Mouse (Mus musculus): ENCODE results near the gene Gatad2b. TPM values are rescaled to one million over a fixed set of nuclear protein-coding genes. Genes with fewer than 3 reads are reported as not detected.

The Gatad2b gene
- total and polyA plus RNA-seq, 2 experiments from 2014 or later: 12.6 to 34.1 TPM

GRCm38 (mm10) chr3:90263121-90263771 lies 29.7 kb upstream of the Gatad2b start:
- no peak overlapping the region for H3K4me2 ChIP-seq (ENCODE audit: low read depth)
- ATAC-seq (no peak), DNase-seq (no peak)
- no peak overlapping the region for H3K4me3 ChIP-seq (ENCODE audit: low read depth, low read length)
- peaks cover 66% of the 10 kb centered on the region for H3K36me3 ChIP-seq (ENCODE audit: insufficient read depth)
- no peaks in the 10 kb centered on the region for H3K9me3 ChIP-seq (ENCODE audit: low read length)
- H3K4me1 ChIP-seq (ENCODE audit: insufficient read depth): peaks cover 7% of the 10 kb centered on the region
- no peak for TF ChIP-seq CTCF (IDR thresholded peaks at IDR 0.05; ENCODE audit: low read depth)
- H3K27ac ChIP-seq (ENCODE audit: low read depth, low read length): no peak overlapping the region
- H3K27me3 ChIP-seq (ENCODE audit: insufficient read depth, low read length): no peaks in the 10 kb centered on the region
- WGBS: 94% methylated on average over 5 of the region's 5 CpGs
- H3K9ac ChIP-seq: no peak overlapping the region

- peaks cover 52% of the 10 kb centered on the region for H3K36me3 ChIP-seq (ENCODE audit: insufficient read depth)
- DNase-seq (no peak), ATAC-seq (no peak)
- H3K9me3 ChIP-seq (ENCODE audit: low read length): no peaks in the 10 kb centered on the region
- peak overlapping the region; percentile 88 for H3K9ac ChIP-seq
- TF ChIP-seq CTCF (IDR thresholded peaks at IDR 0.05; ENCODE audit: low read depth): no peak
- peak overlapping the region; percentile 91 for H3K27ac ChIP-seq (ENCODE audit: low read depth, low read length)
- peak overlapping the region; percentile 93 for H3K4me2 ChIP-seq (ENCODE audit: low read depth)
- H3K4me1 ChIP-seq (ENCODE audit: insufficient read depth): peaks cover 7% of the 10 kb centered on the region
- H3K4me3 ChIP-seq (ENCODE audit: low read depth, low read length): peak overlapping the region; percentile 94
- WGBS: 34% methylated on average over 10 of the region's 10 CpGs
- no peaks in the 10 kb centered on the region for H3K27me3 ChIP-seq (ENCODE audit: insufficient read depth, low read length)
Observed at GRCm38 (mm10) chr3:90264687-90265033, 28.3 kb upstream of the Gatad2b start.

DNA sequence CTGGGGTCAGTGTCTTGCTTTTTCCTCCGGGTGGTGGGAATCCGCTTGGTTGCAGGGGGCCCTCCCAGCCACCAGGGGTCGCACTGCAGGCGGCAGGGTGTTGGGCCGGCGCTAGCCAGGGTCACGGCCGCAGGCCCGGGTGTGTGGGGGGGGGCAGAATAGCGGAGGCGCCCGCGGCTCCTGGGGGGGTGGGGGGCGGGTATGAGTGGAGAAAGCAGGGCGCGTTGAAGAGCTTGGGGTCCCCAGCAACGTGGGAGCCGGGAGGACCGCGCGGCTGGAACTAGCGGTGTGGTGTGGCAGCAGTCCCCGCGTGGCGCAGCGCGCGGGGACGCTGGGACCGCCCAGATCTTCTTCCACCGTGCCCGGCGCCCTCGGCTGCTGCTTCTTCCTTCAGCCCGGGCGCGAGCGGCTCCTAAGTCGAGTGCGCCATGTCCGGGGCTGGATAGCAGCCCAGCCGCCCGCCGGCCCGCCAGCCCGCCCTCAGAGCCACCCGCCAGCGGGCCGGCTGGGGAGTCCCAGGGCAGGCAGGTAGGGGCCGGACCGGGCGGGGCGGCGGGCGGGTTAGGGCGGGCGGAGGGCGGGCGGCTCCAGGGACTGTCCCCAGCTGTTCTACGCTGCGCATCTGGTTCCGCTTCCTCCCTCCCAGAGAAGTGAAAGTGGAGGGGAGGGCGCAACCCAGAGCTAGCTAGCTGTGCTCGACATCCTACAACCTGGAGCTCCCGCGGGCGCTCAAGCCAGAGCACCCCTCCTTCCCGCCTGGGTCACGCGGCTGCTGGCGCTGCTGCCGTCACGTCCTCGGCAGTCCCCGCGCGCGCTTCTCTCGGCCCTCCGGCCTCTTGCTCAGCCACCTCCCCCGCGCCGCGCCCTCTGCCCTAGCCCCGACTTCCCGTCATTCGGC lies 27.7 kb upstream of the Gatad2b start, which contains the start of gene Dennd4b:
Gene Dennd4b (plus strand): TSS at position 152 of the 898 bp plus-strand sequence.
- peak; percentile 88 for TF ChIP-seq CTCF (IDR thresholded peaks at IDR 0.05; ENCODE audit: low read depth)
- Histone ChIP-seq H3K9me3 (ENCODE audit: low read length) (no peaks in the 10 kb centered on the region), H3K4me1 (ENCODE audit: insufficient read depth) (peaks cover 7% of the 10 kb centered on the region), H3K27me3 (ENCODE audit: insufficient read depth, low read length) (no peaks in the 10 kb centered on the region), H3K27ac (ENCODE audit: low read depth, low read length) (peak within 1 kb of the TSS; percentile 91), H3K36me3 (ENCODE audit: insufficient read depth) (peaks cover 46% of the 10 kb centered on the region), H3K4me3 (ENCODE audit: low read depth, low read length) (peak within 1 kb of the TSS; percentile 94), H3K4me2 (ENCODE audit: low read depth) (peak within 1 kb of the TSS; percentile 93), H3K9ac (peak within 1 kb of the TSS; percentile 88)
- ATAC-seq (peak; percentile 87), DNase-seq (peak; percentile 85)
- WGBS: 0% methylated on average over 72 of the region's 87 CpGs

DNA sequence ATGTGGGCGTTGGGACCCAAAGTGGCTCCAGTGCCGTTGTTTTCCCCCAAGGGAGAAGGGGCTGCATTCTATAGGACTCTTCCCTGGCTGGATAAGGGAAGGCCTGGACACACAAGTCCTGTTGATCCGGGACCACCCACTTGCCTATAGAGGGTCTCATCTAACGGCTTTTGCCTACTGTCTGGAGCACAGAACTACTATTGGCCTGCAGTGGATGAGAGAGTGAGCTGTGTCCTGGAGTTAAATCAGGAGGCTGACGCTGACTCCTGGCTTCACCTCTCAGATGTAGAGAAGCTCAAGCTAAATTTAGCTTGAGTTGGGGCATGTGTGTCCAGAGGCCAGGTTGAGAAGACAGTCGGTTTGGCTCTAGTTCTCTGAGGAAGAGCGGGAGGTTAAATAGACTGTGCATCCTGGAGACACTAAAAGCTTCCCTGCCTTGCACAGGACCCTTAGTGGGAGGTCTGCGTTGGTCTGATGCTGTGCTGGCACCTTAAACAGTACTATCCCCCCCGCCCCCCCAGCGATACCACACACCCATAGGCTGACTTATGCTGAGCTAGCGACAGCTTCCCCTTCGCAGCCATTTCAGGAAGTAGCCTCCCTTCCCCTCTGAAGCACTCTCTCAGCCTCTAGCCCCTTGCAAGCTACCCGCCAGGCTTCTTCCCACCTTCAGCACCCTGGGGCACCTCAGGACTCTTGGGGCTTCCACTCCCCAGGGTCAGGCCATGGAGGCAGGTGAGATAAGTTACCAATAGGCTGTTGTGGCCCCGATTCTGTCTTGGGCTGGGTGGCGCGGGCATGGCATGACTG lies 26.8 kb upstream of the Gatad2b start:
- DNase-seq (no peak), ATAC-seq (peak; percentile 18)
- Histone ChIP-seq H3K4me2 (ENCODE audit: low read depth) (peak overlapping the region; percentile 93), H3K9ac (peak overlapping the region; percentile 88), H3K36me3 (ENCODE audit: insufficient read depth) (peaks cover 45% of the 10 kb centered on the region), H3K27me3 (ENCODE audit: insufficient read depth, low read length) (no peaks in the 10 kb centered on the region), H3K27ac (ENCODE audit: low read depth, low read length) (peak overlapping the region; percentile 91), H3K4me1 (ENCODE audit: insufficient read depth) (peaks cover 7% of the 10 kb centered on the region), H3K9me3 (ENCODE audit: low read length) (no peaks in the 10 kb centered on the region), H3K4me3 (ENCODE audit: low read depth, low read length) (peak overlapping the region; percentile 94)
- TF ChIP-seq CTCF (IDR thresholded peaks at IDR 0.05; ENCODE audit: low read depth): no peak
- WGBS: 26% methylated on average over 16 of the region's 16 CpGs

DNA sequence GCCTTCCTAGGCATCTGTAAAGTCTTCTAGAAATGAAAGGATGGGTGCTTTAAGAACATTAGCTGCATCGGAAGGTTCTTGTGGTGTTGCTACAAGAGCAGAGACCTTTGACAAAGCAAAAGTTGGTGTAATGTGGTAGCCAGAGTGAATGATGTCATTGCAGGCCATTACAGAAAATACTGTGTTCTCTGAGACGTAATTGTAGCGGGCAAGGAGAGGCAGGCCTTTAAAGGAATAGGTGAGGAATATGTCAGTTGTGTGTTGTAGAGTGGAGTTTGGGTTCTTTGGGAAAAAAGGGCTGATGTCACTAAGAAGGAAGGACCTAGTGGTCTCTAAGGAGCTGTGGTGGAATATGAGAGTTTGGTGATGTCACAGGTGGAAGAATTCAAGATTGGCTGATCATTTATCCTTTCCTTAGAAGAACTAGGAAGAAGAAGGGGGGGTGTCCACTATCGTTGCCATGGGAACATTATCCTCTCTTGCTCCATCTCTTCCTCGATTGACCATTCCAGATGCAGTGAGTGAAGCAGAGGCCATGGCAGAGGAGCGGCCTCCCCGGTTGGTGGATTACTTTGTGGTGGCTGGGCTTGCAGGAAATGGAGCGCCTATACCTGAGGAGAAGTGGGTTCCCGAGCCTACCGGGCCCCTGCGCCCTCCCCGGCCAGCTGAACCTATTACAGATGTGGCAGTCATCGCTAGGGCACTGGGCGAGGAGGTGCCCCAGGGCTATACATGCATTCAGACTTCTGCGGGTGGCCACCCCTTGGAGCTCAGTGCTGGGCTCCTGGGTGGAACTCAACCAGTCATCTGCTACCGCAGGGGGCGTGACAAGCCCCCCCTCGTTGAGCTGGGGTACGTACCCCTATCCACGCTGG lies 25.8 kb upstream of the Gatad2b start:
- Histone ChIP-seq H3K27me3 (ENCODE audit: insufficient read depth, low read length) (no peaks in the 10 kb centered on the region), H3K27ac (ENCODE audit: low read depth, low read length) (no peak overlapping the region)
- no peak for ATAC-seq

DNA sequence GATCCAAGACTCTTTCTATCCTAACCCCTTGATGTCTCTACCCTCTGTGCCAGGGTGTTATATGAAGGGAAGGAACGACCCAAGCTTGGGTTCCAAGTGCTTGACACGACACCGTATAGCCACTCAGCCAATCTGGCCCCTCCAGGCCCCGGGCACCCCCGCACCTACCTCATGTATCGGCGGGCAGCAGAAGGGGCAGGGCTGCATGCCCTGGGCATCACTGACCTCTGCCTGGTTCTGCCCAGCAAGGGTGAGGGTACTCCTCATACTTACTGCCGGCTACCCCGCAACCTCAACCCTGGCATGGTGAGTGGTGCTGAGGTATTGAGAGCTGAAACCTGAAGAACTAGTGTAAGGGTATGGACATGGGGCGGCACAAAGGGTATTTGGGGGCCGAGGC lies 24.8 kb upstream of the Gatad2b start:
- no peak overlapping the region for H3K4me2 ChIP-seq (ENCODE audit: low read depth)
- no peak overlapping the region for H3K9ac ChIP-seq
- no peaks in the 10 kb centered on the region for H3K9me3 ChIP-seq (ENCODE audit: low read length)
- ATAC-seq (no peak), DNase-seq (no peak)
- no peak for TF ChIP-seq CTCF (IDR thresholded peaks at IDR 0.05; ENCODE audit: low read depth)
- H3K27me3 ChIP-seq (ENCODE audit: insufficient read depth, low read length): no peaks in the 10 kb centered on the region
- WGBS: 97% methylated on average over 11 of the region's 11 CpGs
- no peak overlapping the region for H3K27ac ChIP-seq (ENCODE audit: low read depth, low read length)
- no peak overlapping the region for H3K4me3 ChIP-seq (ENCODE audit: low read depth, low read length)
- peaks cover 7% of the 10 kb centered on the region for H3K4me1 ChIP-seq (ENCODE audit: insufficient read depth)
- H3K36me3 ChIP-seq (ENCODE audit: insufficient read depth): peaks cover 41% of the 10 kb centered on the region

More for the DNA sequence above, 25.8 kb upstream of the Gatad2b start:
- no peak overlapping the region for H3K4me2 ChIP-seq (ENCODE audit: low read depth)
- WGBS: 91% methylated on average over 20 of the region's 20 CpGs
- H3K4me1 ChIP-seq (ENCODE audit: insufficient read depth): peaks cover 7% of the 10 kb centered on the region
- no peak overlapping the region for H3K9ac ChIP-seq
- no peak for DNase-seq
- H3K9me3 ChIP-seq (ENCODE audit: low read length): no peaks in the 10 kb centered on the region
- no peak for TF ChIP-seq CTCF (IDR thresholded peaks at IDR 0.05; ENCODE audit: low read depth)
- peaks cover 41% of the 10 kb centered on the region for H3K36me3 ChIP-seq (ENCODE audit: insufficient read depth)
- no peak overlapping the region for H3K4me3 ChIP-seq (ENCODE audit: low read depth, low read length)

Data from forebrain, postnatal 0 days (tissue).